Comparison of ENCODE assay signal across 8 mouse cellular contexts in genomic region chr16:10088461-10089353, GRCm38 (mm10).
DNase-seq lines count a peak whose midpoint lies in the region.

No protein-coding gene starts in this region.

- DNase-seq in gastrocnemius, postnatal 10 days: peak; percentile 10
- no peak for DNase-seq in gastrocnemius, postnatal 36 days
- DNase-seq in A20 (ENCODE audit: low read depth, low spot score): peak; percentile 9
- DNase-seq in brain, adult 2 months (ENCODE audit: low read depth, low spot score): peak; percentile 70
- peak; percentile 78 for DNase-seq in forelimb bud, embryonic 11.5 days (ENCODE audit: low read depth, low spot score)
- DNase-seq in layer of hippocampus, postnatal 14 days (ENCODE audit: low spot score in 2 of 2): peak; percentile 41 to 71
- DNase-seq in retina, postnatal 7 days (ENCODE audit: low read depth, low spot score): peak; percentile 35
- DNase-seq in spleen, adult 18-20 months: no peak

- intact Hi-C loops in gastrocnemius, postnatal 36 days (cut with DNase I): no loop called here

Comparison
In these comparisons a context has a peak if more than half of its experiments do, and no peak if none do; other contexts are left out.
1. DNase-seq: peak in gastrocnemius, postnatal 10 days (single experiment), A20 (single experiment), brain, adult 2 months (single experiment), forelimb bud, embryonic 11.5 days (single experiment), layer of hippocampus, postnatal 14 days (2 of 2) and retina, postnatal 7 days (single experiment); none in gastrocnemius, postnatal 36 days (0 of 2) and spleen, adult 18-20 months (0 of 2).